Mouse (Mus musculus) myocyte (in vitro differentiated cells): ENCODE data around the gene Sned1.

Experiments
- E2F4 ChIP-seq: IDR thresholded peaks from one replicate; pipeline ENCODE4 v1.6.1; 2011; ENCODE audit warnings: mild to moderate bottlenecking, control low read depth, moderate library complexity; ENCODE audit not compliant: insufficient read depth
- USF1 ChIP-seq: IDR thresholded peaks from one replicate; pipeline ENCODE4 v1.6.1; 2011; ENCODE audit warnings: low read depth, mild to moderate bottlenecking, control low read depth, moderate library complexity

- no peak for TF ChIP-seq USF1
- no peak for TF ChIP-seq E2F4
These were observed 37.7 kb upstream of the Sned1 start for GRCm38 (mm10) chr1:93197916-93198315.
